Mouse (Mus musculus): ENCODE measurements around the gene Aipl1. TPM values are rescaled to one million over a fixed set of nuclear protein-coding genes. Genes with fewer than 3 reads are reported as not detected.

Gene Aipl1
- polyA plus RNA-seq, 1 experiment from 2014 or later: 0.45 TPM

GRCm38 (mm10) chr11:71987159-71988150, 49.9 kb downstream of the Aipl1 start:
- Histone ChIP-seq H3K9ac (no peak overlapping the region), H3K4me2 (no peak overlapping the region), H3K4me1 (no peaks in the 10 kb centered on the region), H3K4me3 (no peak overlapping the region), H3K9me3 (no peaks in the 10 kb centered on the region), H3K27me3 (0 out of 2 replicates have a peak, but pooled peaks cover 5% of the 10 kb centered on the region), H3K27ac (no peak overlapping the region), H3K36me3 (no peaks in the 10 kb centered on the region)
- ATAC-seq (ENCODE audit: insufficient number of reproducible peaks, low FRiP score, low TSS enrichment, low read depth): no peak
- WGBS: 51% methylated on average over 14 of the region's 14 CpGs

- ATAC-seq (ENCODE audit: insufficient number of reproducible peaks, low FRiP score, low TSS enrichment, low read depth): no peak
- 68% methylated on average over 2 of the region's 2 CpGs for WGBS
Observed at GRCm38 (mm10) chr11:71985783-71986182, 51.5 kb downstream of the Aipl1 start.

GRCm38 (mm10) chr11:71985101-71985711, 52.1 kb downstream of the Aipl1 start:
- no peak overlapping the region for H3K9ac ChIP-seq
- no peak overlapping the region for H3K4me3 ChIP-seq
- no peaks in the 10 kb centered on the region for H3K9me3 ChIP-seq
- 0 out of 2 replicates have a peak, but pooled peaks cover 5% of the 10 kb centered on the region for H3K27me3 ChIP-seq
- ATAC-seq (ENCODE audit: insufficient number of reproducible peaks, low FRiP score, low TSS enrichment, low read depth): no peak
- H3K27ac ChIP-seq: no peak overlapping the region
- 25% methylated on average over 4 of the region's 4 CpGs for WGBS
- H3K4me2 ChIP-seq: no peak overlapping the region
- no peaks in the 10 kb centered on the region for H3K36me3 ChIP-seq
- H3K4me1 ChIP-seq: no peaks in the 10 kb centered on the region

More at GRCm38 (mm10) chr11:71985783-71986182, 51.5 kb downstream of the Aipl1 start:
- Histone ChIP-seq H3K27me3 (0 out of 2 replicates have a peak, but pooled peaks cover 5% of the 10 kb centered on the region), H3K9me3 (no peaks in the 10 kb centered on the region), H3K36me3 (no peaks in the 10 kb centered on the region), H3K4me1 (no peaks in the 10 kb centered on the region), H3K4me3 (no peak overlapping the region), H3K9ac (no peak overlapping the region), H3K4me2 (no peak overlapping the region), H3K27ac (no peak overlapping the region)

- WGBS: 86% methylated on average over 2 of the region's 2 CpGs
- 0 out of 2 replicates have a peak, but pooled peaks cover 5% of the 10 kb centered on the region for H3K27me3 ChIP-seq
- no peak overlapping the region for H3K4me2 ChIP-seq
- H3K36me3 ChIP-seq: no peaks in the 10 kb centered on the region
- no peak for ATAC-seq (ENCODE audit: insufficient number of reproducible peaks, low FRiP score, low TSS enrichment, low read depth)
- no peaks in the 10 kb centered on the region for H3K9me3 ChIP-seq
- no peaks in the 10 kb centered on the region for H3K4me1 ChIP-seq
- no peak overlapping the region for H3K9ac ChIP-seq
- H3K4me3 ChIP-seq: no peak overlapping the region
- H3K27ac ChIP-seq: no peak overlapping the region
Observed at GRCm38 (mm10) chr11:71984093-71984492, 53.2 kb downstream of the Aipl1 start.

Other genes with a start within 250 kb of the Aipl1 start
- 79.2 and 86.1 TPM in 2 replicates for gene Pimreg, start 4.5 kb upstream of the Aipl1 start, polyA plus RNA-seq (2015; fragmentation: Nextera tagmentation; extraction: Ambion mirVana)
- 0.68 and 0.70 TPM in 2 replicates for gene Pitpnm3, start 98.3 kb upstream of the Aipl1 start, polyA plus RNA-seq (2015; fragmentation: Nextera tagmentation; extraction: Ambion mirVana)
- 0.29 and 0.56 TPM in 2 replicates for gene Gm43951, start 169.3 kb upstream of the Aipl1 start, polyA plus RNA-seq (2015; fragmentation: Nextera tagmentation; extraction: Ambion mirVana)
- 12.9 and 14.7 TPM in 2 replicates for gene 4933427D14Rik, start 169.9 kb upstream of the Aipl1 start, polyA plus RNA-seq (2015; fragmentation: Nextera tagmentation; extraction: Ambion mirVana)
- 257 and 283 TPM in 2 replicates for gene Txndc17, start 170.0 kb upstream of the Aipl1 start, polyA plus RNA-seq (2015; fragmentation: Nextera tagmentation; extraction: Ambion mirVana)
- 36.6 and 40.0 TPM in 2 replicates for gene Med31, start 178.1 kb upstream of the Aipl1 start, polyA plus RNA-seq (2015; fragmentation: Nextera tagmentation; extraction: Ambion mirVana)
- gene Slc13a5, start 229.7 kb upstream of the Aipl1 start, polyA plus RNA-seq (2015; fragmentation: Nextera tagmentation; extraction: Ambion mirVana): 3.2 and 4.5 TPM in 2 replicates